Mouse (Mus musculus) limb, embryonic 14.5 days (tissue): ENCODE results near the gene Knl1. TPM values are rescaled to one million over a fixed set of nuclear protein-coding genes. Genes with fewer than 3 reads are reported as not detected.

Experiments
- ATAC-seq: fragments of 200-750 bp; cut with Nextera tagmentation; 2 replicates; pipeline ENCODE4 v1.8.0; 2017; ENCODE audit warnings: low read depth, moderate number of reproducible peaks, moderate TSS enrichment; ENCODE audit not compliant: low FRiP score
- DNase-seq: peaks from one replicate; pipeline ENCODE4 v3.0.0-alpha.2; 2015; ENCODE audit warnings: low spot score
- H3K27ac ChIP-seq: fragments of 300-500 bp; sonication (generic); replicated peaks from 2 replicates; pipeline ENCODE4 v1.5.1; 2014; ENCODE audit warnings: low read depth, mild to moderate bottlenecking, low read length, moderate library complexity, mixed read lengths
- H3K27me3 ChIP-seq: fragments of 300-500 bp; sonication (generic); 2 replicates; pipeline ENCODE4 v1.6.1; 2014; ENCODE audit warnings: low read length, mixed read lengths; ENCODE audit not compliant: control insufficient read depth, insufficient read depth
- H3K36me3 ChIP-seq: fragments of 300-500 bp; sonication (generic); 2 replicates; pipeline ENCODE4 v1.6.1; 2014; ENCODE audit warnings: mild to moderate bottlenecking, low read length, moderate library complexity, mixed read lengths; ENCODE audit not compliant: control insufficient read depth, insufficient read depth
- H3K4me1 ChIP-seq: fragments of 300-500 bp; sonication (generic); 2 replicates; pipeline ENCODE4 v1.6.1; 2014; ENCODE audit warnings: antibody characterized with exemption, low read length, mixed read lengths; ENCODE audit not compliant: control insufficient read depth, insufficient read depth
- H3K4me2 ChIP-seq: fragments of 300-500 bp; sonication (generic); replicated peaks from 2 replicates; pipeline ENCODE4 v1.6.1; 2014; ENCODE audit warnings: low read depth, mild to moderate bottlenecking, low read length, moderate library complexity; ENCODE audit not compliant: severe bottlenecking
- H3K4me3 ChIP-seq: fragments of 300-500 bp; sonication (generic); replicated peaks from 2 replicates; pipeline ENCODE4 v1.5.1; 2014; ENCODE audit warnings: low read length
- H3K9ac ChIP-seq: fragments of 300-500 bp; sonication (generic); 2 replicates; pipeline ENCODE4 v1.6.1; 2014; ENCODE audit warnings: mild to moderate bottlenecking, low read depth, low read length, moderate library complexity; ENCODE audit not compliant: severe bottlenecking
- H3K9me3 ChIP-seq: fragments of 300-500 bp; sonication (generic); 2 replicates; pipeline ENCODE4 v1.6.1; 2016; ENCODE audit warnings: low read length; ENCODE audit not compliant: control insufficient read depth
- POLR2A ChIP-seq: fragments of 200-500 bp; IDR thresholded peaks from 2 replicates; pipeline ENCODE4 v1.8.0; 2012; ENCODE audit warnings: inconsistent platforms, mild to moderate bottlenecking, moderate library complexity, borderline replicate concordance; ENCODE audit not compliant: insufficient read depth, insufficient read length; ENCODE audit errors: extremely low read depth
- WGBS: fragments of 180-500 bp; shearing (Covaris S2); extraction: QIAGEN DNeasy Blood & Tissue Kit; methylation state at CpG from one replicate; pipeline ENCODE4 v1.1.7; 2014; 5-methylcytosine and 5-hydroxymethylcytosine counted together
- polyA plus RNA-seq, 2 experiments: library from polyadenylated mRNA; depleted of rRNA in 1 of 2; stranded (reverse) in 1 of 2; unstranded in 1 of 2; fragments of >200 nt; fragmentation: Nextera tagmentation in 1 of 2; extraction: Ambion mirVana in 1 of 2; gene quantifications; 2 replicates each; pipeline versions ENCODE4 v1.2.1 to v1.2.3; 2012 to 2014

The Knl1 gene
- polyA plus RNA-seq, 2 experiments, result 5.5 to 34.5 TPM

GRCm38 (mm10) chr2:119147160-119147678 is 100.3 kb downstream of the Knl1 start:
- ATAC-seq, result no peak
- 87% methylated on average over 22 of the region's 22 CpGs for WGBS

GRCm38 (mm10) chr2:119147775-119148174 is 100.9 kb downstream of the Knl1 start:
- WGBS, result 98% methylated on average over 8 of the region's 8 CpGs
- Histone ChIP-seq H3K9ac (no peak overlapping the region), H3K27ac (no peak overlapping the region), H3K4me3 (no peak overlapping the region), H3K4me2 (no peak overlapping the region), H3K9me3 (no peaks in the 10 kb centered on the region), H3K27me3 (no peaks in the 10 kb centered on the region), H3K4me1 (no peaks in the 10 kb centered on the region), H3K36me3 (peaks cover 84% of the 10 kb centered on the region)
- ATAC-seq (no peak), DNase-seq (no peak)
- TF ChIP-seq POLR2A, result no peak

More at GRCm38 (mm10) chr2:119147160-119147678, 100.3 kb downstream of the Knl1 start:
- peaks cover 84% of the 10 kb centered on the region for H3K36me3 ChIP-seq
- H3K27me3 ChIP-seq, result no peaks in the 10 kb centered on the region
- no peaks in the 10 kb centered on the region for H3K9me3 ChIP-seq
- no peak overlapping the region for H3K4me2 ChIP-seq
- H3K4me3 ChIP-seq, result no peak overlapping the region
- no peak overlapping the region for H3K9ac ChIP-seq
- no peak for DNase-seq
- H3K4me1 ChIP-seq, result no peaks in the 10 kb centered on the region
- H3K27ac ChIP-seq, result no peak overlapping the region
- no peak for TF ChIP-seq POLR2A

GRCm38 (mm10) chr2:119152255-119152654 is 105.3 kb downstream of the Knl1 start:
- DNase-seq (no peak), ATAC-seq (no peak)
- Histone ChIP-seq H3K9ac (no peak overlapping the region), H3K4me2 (no peak overlapping the region), H3K4me3 (no peak overlapping the region), H3K27ac (no peak overlapping the region), H3K36me3 (peaks cover 62% of the 10 kb centered on the region), H3K27me3 (no peaks in the 10 kb centered on the region), H3K4me1 (peaks cover 8% of the 10 kb centered on the region; the same call in 1 of the 2 replicates), H3K9me3 (no peaks in the 10 kb centered on the region)
- TF ChIP-seq POLR2A, result no peak
- WGBS, result 87% methylated on average over 6 of the region's 6 CpGs

- H3K9me3 ChIP-seq, result no peaks in the 10 kb centered on the region
- no peak for TF ChIP-seq POLR2A
- peaks cover 10% of the 10 kb centered on the region; the same call in 1 of the 2 replicates for H3K4me1 ChIP-seq
- ATAC-seq (no peak), DNase-seq (no peak)
- WGBS, result 84% methylated on average over 2 of the region's 2 CpGs
- H3K9ac ChIP-seq, result no peak overlapping the region
- H3K4me3 ChIP-seq, result no peak overlapping the region
- no peaks in the 10 kb centered on the region for H3K27me3 ChIP-seq
- H3K4me2 ChIP-seq, result no peak overlapping the region
- H3K36me3 ChIP-seq, result peaks cover 41% of the 10 kb centered on the region
- H3K27ac ChIP-seq, result no peak overlapping the region
Observed at GRCm38 (mm10) chr2:119154683-119155082, 107.8 kb downstream of the Knl1 start.

Other genes with a start within 250 kb of the Knl1 start
- gene Knstrn, start 233.1 kb upstream of the Knl1 start, polyA plus RNA-seq (2012; rRNA removed), result 40.1 and 67.0 TPM in 2 replicates
- gene Knstrn, start 233.1 kb upstream of the Knl1 start, polyA plus RNA-seq (2014; fragmentation: Nextera tagmentation; extraction: Ambion mirVana), result 81.3 and 89.2 TPM in 2 replicates
- 100 and 112 TPM in 2 replicates for gene Ivd, start 185.2 kb upstream of the Knl1 start, polyA plus RNA-seq (2012; rRNA removed)
- 58.1 and 72.7 TPM in 2 replicates for gene Ivd, start 185.2 kb upstream of the Knl1 start, polyA plus RNA-seq (2014; fragmentation: Nextera tagmentation; extraction: Ambion mirVana)
- 14.1 and 16.5 TPM in 2 replicates for gene Bahd1, start 146.7 kb upstream of the Knl1 start, polyA plus RNA-seq (2012; rRNA removed)
- gene Bahd1, start 146.7 kb upstream of the Knl1 start, polyA plus RNA-seq (2014; fragmentation: Nextera tagmentation; extraction: Ambion mirVana), result 1.5 and 1.8 TPM in 2 replicates
- 59.5 and 73.9 TPM in 2 replicates for gene Chst14, start 120.6 kb upstream of the Knl1 start, polyA plus RNA-seq (2012; rRNA removed)
- gene Chst14, start 120.6 kb upstream of the Knl1 start, polyA plus RNA-seq (2014; fragmentation: Nextera tagmentation; extraction: Ambion mirVana), result 56.6 and 65.3 TPM in 2 replicates
- gene Ccdc32, start 17.7 kb upstream of the Knl1 start, polyA plus RNA-seq (2012; rRNA removed), result 13.5 and 14.6 TPM in 2 replicates
- 21.5 and 23.5 TPM in 2 replicates for gene Ccdc32, start 17.7 kb upstream of the Knl1 start, polyA plus RNA-seq (2014; fragmentation: Nextera tagmentation; extraction: Ambion mirVana)
- 6.0 and 6.2 TPM in 2 replicates for gene Rpusd2, start 12.3 kb upstream of the Knl1 start, polyA plus RNA-seq (2012; rRNA removed)
- 3.6 and 3.8 TPM in 2 replicates for gene Rpusd2, start 12.3 kb upstream of the Knl1 start, polyA plus RNA-seq (2014; fragmentation: Nextera tagmentation; extraction: Ambion mirVana)
- 37.6 and 38.6 TPM in 2 replicates for gene Rad51, start 65.7 kb downstream of the Knl1 start, polyA plus RNA-seq (2012; rRNA removed)
- 41.5 and 44.7 TPM in 2 replicates for gene Rad51, start 65.7 kb downstream of the Knl1 start, polyA plus RNA-seq (2014; fragmentation: Nextera tagmentation; extraction: Ambion mirVana)
- 25.4 and 27.4 TPM in 2 replicates for gene Rmdn3, start 109.9 kb downstream of the Knl1 start, polyA plus RNA-seq (2012; rRNA removed)
- 38.9 and 40.7 TPM in 2 replicates for gene Rmdn3, start 109.9 kb downstream of the Knl1 start, polyA plus RNA-seq (2014; fragmentation: Nextera tagmentation; extraction: Ambion mirVana)
- 5.6 and 6.2 TPM in 2 replicates for gene Gchfr, start 120.7 kb downstream of the Knl1 start, polyA plus RNA-seq (2012; rRNA removed)
- 14.8 and 20.9 TPM in 2 replicates for gene Gchfr, start 120.7 kb downstream of the Knl1 start, polyA plus RNA-seq (2014; fragmentation: Nextera tagmentation; extraction: Ambion mirVana)
- gene Gm14137, start 127.4 kb downstream of the Knl1 start, polyA plus RNA-seq (2012; rRNA removed), result 0.05 and 0.15 TPM in 2 replicates
- gene Gm14137, start 127.4 kb downstream of the Knl1 start, polyA plus RNA-seq (2014; fragmentation: Nextera tagmentation; extraction: Ambion mirVana), result 0.57 and 0.69 TPM in 2 replicates
- gene Zfyve19, start 161.5 kb downstream of the Knl1 start, polyA plus RNA-seq (2012; rRNA removed), result 88.0 and 97.9 TPM in 2 replicates
- 46.3 and 52.1 TPM in 2 replicates for gene Zfyve19, start 161.5 kb downstream of the Knl1 start, polyA plus RNA-seq (2014; fragmentation: Nextera tagmentation; extraction: Ambion mirVana)
- gene Dnajc17, start 161.7 kb downstream of the Knl1 start, polyA plus RNA-seq (2012; rRNA removed), result 18.1 and 33.1 TPM in 2 replicates
- 18.0 and 20.5 TPM in 2 replicates for gene Dnajc17, start 161.7 kb downstream of the Knl1 start, polyA plus RNA-seq (2014; fragmentation: Nextera tagmentation; extraction: Ambion mirVana)
- gene Ppp1r14d, start 182.8 kb downstream of the Knl1 start, polyA plus RNA-seq (2012; rRNA removed), result not detected in 2 replicates
- gene Ppp1r14d, start 182.8 kb downstream of the Knl1 start, polyA plus RNA-seq (2014; fragmentation: Nextera tagmentation; extraction: Ambion mirVana), result not detected in 2 replicates
- gene Spint1, start 190.2 kb downstream of the Knl1 start, polyA plus RNA-seq (2012; rRNA removed), result 9.2 and 11.6 TPM in 2 replicates
- gene Spint1, start 190.2 kb downstream of the Knl1 start, polyA plus RNA-seq (2014; fragmentation: Nextera tagmentation; extraction: Ambion mirVana), result 18.2 and 19.5 TPM in 2 replicates
- gene Rhov, start 224.2 kb downstream of the Knl1 start, polyA plus RNA-seq (2012; rRNA removed), result 4.5 and 6.8 TPM in 2 replicates
- gene Rhov, start 224.2 kb downstream of the Knl1 start, polyA plus RNA-seq (2014; fragmentation: Nextera tagmentation; extraction: Ambion mirVana), result 14.7 and 15.1 TPM in 2 replicates
- 17.0 and 19.2 TPM in 2 replicates for gene Vps18, start 241.6 kb downstream of the Knl1 start, polyA plus RNA-seq (2012; rRNA removed)
- gene Vps18, start 241.6 kb downstream of the Knl1 start, polyA plus RNA-seq (2014; fragmentation: Nextera tagmentation; extraction: Ambion mirVana), result 14.8 and 16.6 TPM in 2 replicates